Mouse (Mus musculus): ENCODE data around the gene Gm11564. TPM values are rescaled to one million over a fixed set of nuclear protein-coding genes. Genes with fewer than 3 reads are reported as not detected.
"Not testable (repeated sequence)": the region's sequence is repeated elsewhere in the genome, so short reads cannot be mapped to it uniquely, and the experiment has no call there.

The Gm11564 gene
- not detected for total RNA-seq (2021)

GRCm38 (mm10) chr11:99815566-99815965 lies at the start of gene Gm11564:
Gene Gm11564 (minus strand): TSS chr11:99815666.
- not testable (repeated sequence) for DNase-seq

GRCm38 (mm10) chr11:99864176-99864575 lies 48.7 kb upstream of the Gm11564 start, which contains the start of gene Gm11559:
Gene Gm11559 (plus strand): TSS chr11:99864476.
- not testable (repeated sequence) for DNase-seq

GRCm38 (mm10) chr11:99858761-99859160 lies 43.3 kb upstream of the Gm11564 start:
- DNase-seq = no peak

GRCm38 (mm10) chr11:99857617-99858016 lies 42.2 kb upstream of the Gm11564 start, which contains the start of gene Gm11568:
Gene Gm11568 (plus strand): TSS chr11:99857917.
- no peak for DNase-seq

GRCm38 (mm10) chr11:99854121-99854520 lies 38.7 kb upstream of the Gm11564 start:
- no peak for DNase-seq

GRCm38 (mm10) chr11:99851508-99851907 lies 36.0 kb upstream of the Gm11564 start, which contains the start of gene Krtap4-16:
Gene Krtap4-16 (minus strand): TSS chr11:99851608.
- no peak for DNase-seq

- no peak for DNase-seq
Observed at GRCm38 (mm10) chr11:99846746-99847145, 31.3 kb upstream of the Gm11564 start.

- DNase-seq = no peak
Observed at GRCm38 (mm10) chr11:99842185-99842584, 26.7 kb upstream of the Gm11564 start.

- DNase-seq = no peak
Observed at GRCm38 (mm10) chr11:99837966-99838365, 22.5 kb upstream of the Gm11564 start, which contains the start of gene 2300003K06Rik. Gene 2300003K06Rik (minus strand): TSS chr11:99838066.

GRCm38 (mm10) chr11:99809792-99810191 lies 5.7 kb downstream of the Gm11564 start, which contains the start of gene Krtap4-13:
Gene Krtap4-13 (minus strand): TSS chr11:99809892.
- DNase-seq = not testable (repeated sequence)

GRCm38 (mm10) chr11:99804346-99804745 lies 11.1 kb downstream of the Gm11564 start, which contains the start of gene Gm11554:
Gene Gm11554 (minus strand): TSS chr11:99804446.
- DNase-seq = not testable (repeated sequence)

GRCm38 (mm10) chr11:99798832-99799231 lies 16.6 kb downstream of the Gm11564 start, which contains the start of gene Gm11569:
Gene Gm11569 (minus strand): TSS chr11:99798932.
- not testable (repeated sequence) for DNase-seq

- no peak for DNase-seq
Observed at GRCm38 (mm10) chr11:99793367-99793766, 22.1 kb downstream of the Gm11564 start, which contains the start of gene Gm11596. Gene Gm11596 (minus strand): TSS chr11:99793467.

- not testable (repeated sequence) for DNase-seq
Observed at GRCm38 (mm10) chr11:99784900-99785299, 30.6 kb downstream of the Gm11564 start, which contains the start of gene Krtap4-9. Gene Krtap4-9 (plus strand): TSS chr11:99785200.

GRCm38 (mm10) chr11:99780604-99781003 lies 34.9 kb downstream of the Gm11564 start, which contains the start of gene Krtap4-8:
Gene Krtap4-8 (minus strand): TSS chr11:99780704.
- DNase-seq = no peak

GRCm38 (mm10) chr11:99778401-99778800 lies 37.1 kb downstream of the Gm11564 start:
- DNase-seq = no peak

- not testable (repeated sequence) for DNase-seq
Observed at GRCm38 (mm10) chr11:99772813-99773212, 42.7 kb downstream of the Gm11564 start, which contains the start of gene Gm11595. Gene Gm11595 (minus strand): TSS chr11:99772913.

GRCm38 (mm10) chr11:99768410-99768809 lies 47.1 kb downstream of the Gm11564 start:
- DNase-seq = no peak

Other genes with a start within 250 kb of the Gm11564 start
- not detected for gene Krtap3-1, start 249.0 kb downstream of the Gm11564 start, total RNA-seq (2021)
- not detected for gene Krtap1-5, start 234.7 kb downstream of the Gm11564 start, total RNA-seq (2021)
- not detected for gene Krtap1-4, start 232.0 kb downstream of the Gm11564 start, total RNA-seq (2021)
- not detected for gene Krtap1-3, start 224.3 kb downstream of the Gm11564 start, total RNA-seq (2021)
- gene Krtap9-3, start 217.6 kb downstream of the Gm11564 start, total RNA-seq (2021) = not detected
- not detected for gene Gm11938, start 212.4 kb downstream of the Gm11564 start, total RNA-seq (2021)
- gene Gm11937, start 205.5 kb downstream of the Gm11564 start, total RNA-seq (2021) = not detected
- not detected for gene Krtap2-4, start 200.8 kb downstream of the Gm11564 start, total RNA-seq (2021)
- not detected for gene Gm11562, start 195.2 kb downstream of the Gm11564 start, total RNA-seq (2021)
- not detected for gene Krtap4-1, start 187.4 kb downstream of the Gm11564 start, total RNA-seq (2021)
- gene Krtap4-2, start 180.6 kb downstream of the Gm11564 start, total RNA-seq (2021) = not detected
- not detected for gene Krtap4-7, start 171.6 kb downstream of the Gm11564 start, total RNA-seq (2021)
- gene Gm11555, start 165.4 kb downstream of the Gm11564 start, total RNA-seq (2021) = not detected
- gene Gm11563, start 156.7 kb downstream of the Gm11564 start, total RNA-seq (2021) = not detected
- not detected for gene Krtap4-6, start 149.7 kb downstream of the Gm11564 start, total RNA-seq (2021)
- not detected for gene Gm14190, start 124.9 kb downstream of the Gm11564 start, total RNA-seq (2021)
- gene Gm14180, start 81.4 kb downstream of the Gm11564 start, total RNA-seq (2021) = not detected
- gene Gm11595, start 42.8 kb downstream of the Gm11564 start, total RNA-seq (2021) = not detected
- gene Krtap4-8, start 35.0 kb downstream of the Gm11564 start, total RNA-seq (2021) = not detected
- not detected for gene Krtap4-9, start 30.5 kb downstream of the Gm11564 start, total RNA-seq (2021)
- gene Gm11596, start 22.2 kb downstream of the Gm11564 start, total RNA-seq (2021) = not detected
- not detected for gene Gm11569, start 16.7 kb downstream of the Gm11564 start, total RNA-seq (2021)
- not detected for gene Gm11554, start 11.2 kb downstream of the Gm11564 start, total RNA-seq (2021)
- not detected for gene Krtap4-13, start 5.8 kb downstream of the Gm11564 start, total RNA-seq (2021)
- gene 2300003K06Rik, start 22.4 kb upstream of the Gm11564 start, total RNA-seq (2021) = not detected
- not detected for gene Krtap4-16, start 35.9 kb upstream of the Gm11564 start, total RNA-seq (2021)
- not detected for gene Gm11568, start 42.3 kb upstream of the Gm11564 start, total RNA-seq (2021)
- gene Gm11559, start 48.8 kb upstream of the Gm11564 start, total RNA-seq (2021) = not detected
- gene Krtap9-1, start 57.7 kb upstream of the Gm11564 start, total RNA-seq (2021) = not detected
- not detected for gene Gm11567, start 63.5 kb upstream of the Gm11564 start, total RNA-seq (2021)
- gene Krtap31-1, start 92.3 kb upstream of the Gm11564 start, total RNA-seq (2021) = not detected
- gene Gm11565, start 99.1 kb upstream of the Gm11564 start, total RNA-seq (2021) = not detected
- not detected for gene Krtap31-2, start 120.6 kb upstream of the Gm11564 start, total RNA-seq (2021)
- not detected for gene Krtap9-5, start 132.8 kb upstream of the Gm11564 start, total RNA-seq (2021)
- gene Krtap29-1, start 163.4 kb upstream of the Gm11564 start, total RNA-seq (2021) = not detected
- not detected for gene Krtap16-1, start 170.9 kb upstream of the Gm11564 start, total RNA-seq (2021)
- gene Krtap17-1, start 178.3 kb upstream of the Gm11564 start, total RNA-seq (2021) = not detected
- gene Krt33a, start 200.5 kb upstream of the Gm11564 start, total RNA-seq (2021) = not detected
- not detected for gene Krt33b, start 214.2 kb upstream of the Gm11564 start, total RNA-seq (2021)
- gene Krt34, start 225.9 kb upstream of the Gm11564 start, total RNA-seq (2021) = not detected
- gene Krt31, start 234.9 kb upstream of the Gm11564 start, total RNA-seq (2021) = not detected

Data from heart, postnatal 4 days (tissue).